Mouse (Mus musculus): Measurements from ENCODE around the gene Olfr985. TPM values are rescaled to one million over a fixed set of nuclear protein-coding genes. Genes with fewer than 3 reads are reported as not detected.
A peak's percentile ranks its signal among the peaks of the same experiment; 100 is the strongest.

Olfr985 gene
- polyA plus RNA-seq (2015; fragmentation: Nextera tagmentation; extraction: Ambion mirVana) = not detected in 2 replicates

DNA sequence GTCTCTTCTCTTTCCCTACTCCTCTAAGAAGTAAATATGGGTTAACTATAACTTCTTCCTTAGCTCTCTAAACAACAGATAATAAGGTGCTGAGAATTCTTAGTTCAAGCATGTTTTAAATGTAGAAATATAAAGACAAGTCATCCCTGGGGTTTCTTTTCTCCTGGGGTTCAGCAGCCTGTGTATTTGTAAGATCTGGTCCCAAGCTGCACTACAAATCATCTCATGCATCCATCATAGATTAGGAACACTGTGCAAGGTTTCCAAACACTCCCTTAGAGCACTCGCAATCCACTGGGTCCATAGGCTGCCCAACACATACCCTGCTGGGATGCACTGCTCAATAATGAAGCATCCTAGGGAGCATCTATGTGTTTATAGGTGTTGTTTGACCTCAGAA is at the start of gene Olfr985:
TSS of gene Olfr985 (minus strand) at position 101 of the 400 bp plus-strand sequence.
- Histone ChIP-seq H3K4me2 (ENCODE audit: low read length) (no peak within 1 kb of the TSS), H3K9me3 (ENCODE audit: control insufficient read depth, low read length) (no peaks in the 10 kb centered on the region), H3K36me3 (ENCODE audit: control insufficient read depth, insufficient read depth, low read length) (no peaks in the 10 kb centered on the region), H3K27me3 (replicated peaks; ENCODE audit: control insufficient read depth, insufficient read depth, low read length) (no peaks in the 10 kb centered on the region), H3K4me1 (ENCODE audit: control insufficient read depth, insufficient read depth, low read depth, low read length) (no peaks in the 10 kb centered on the region), H3K9ac (ENCODE audit: low read depth, low read length) (no peak within 1 kb of the TSS), H3K4me3 (ENCODE audit: low read length) (no peak within 1 kb of the TSS), H3K27ac (ENCODE audit: low read depth, low read length) (no peak within 1 kb of the TSS)
- no peak for ATAC-seq
- 94% methylated on average over 1 of the region's 1 CpGs for WGBS

DNA sequence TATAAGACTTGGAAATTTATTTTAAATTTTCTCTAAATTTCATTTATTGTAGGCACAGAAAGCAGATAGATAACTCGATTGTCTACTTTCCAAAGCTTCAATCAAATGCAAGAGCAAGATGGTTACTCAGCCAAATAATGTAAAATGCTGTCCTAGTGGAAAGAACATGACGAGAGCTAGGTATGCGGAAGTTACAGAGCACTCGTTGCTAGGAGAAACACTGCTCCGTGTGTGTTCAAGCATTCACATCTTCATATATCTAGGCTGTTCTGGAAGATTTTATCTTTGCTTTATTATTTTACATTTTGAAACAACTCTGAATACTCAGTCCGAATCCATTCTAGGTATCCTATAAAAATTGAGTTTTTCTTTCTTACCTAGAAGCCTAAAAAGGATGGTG is 47.0 kb upstream of the Olfr985 start:
- Histone ChIP-seq H3K27ac (ENCODE audit: low read depth, low read length) (no peak overlapping the region), H3K27me3 (replicated peaks; ENCODE audit: control insufficient read depth, insufficient read depth, low read length) (no peaks in the 10 kb centered on the region), H3K9me3 (ENCODE audit: control insufficient read depth, low read length) (no peaks in the 10 kb centered on the region), H3K4me1 (ENCODE audit: control insufficient read depth, insufficient read depth, low read depth, low read length) (no peaks in the 10 kb centered on the region), H3K36me3 (ENCODE audit: control insufficient read depth, insufficient read depth, low read length) (no peaks in the 10 kb centered on the region), H3K4me2 (ENCODE audit: low read length) (no peak overlapping the region), H3K4me3 (ENCODE audit: low read length) (no peak overlapping the region), H3K9ac (ENCODE audit: low read depth, low read length) (no peak overlapping the region)
- 79% methylated on average over 6 of the region's 6 CpGs for WGBS
- no peak for ATAC-seq

DNA sequence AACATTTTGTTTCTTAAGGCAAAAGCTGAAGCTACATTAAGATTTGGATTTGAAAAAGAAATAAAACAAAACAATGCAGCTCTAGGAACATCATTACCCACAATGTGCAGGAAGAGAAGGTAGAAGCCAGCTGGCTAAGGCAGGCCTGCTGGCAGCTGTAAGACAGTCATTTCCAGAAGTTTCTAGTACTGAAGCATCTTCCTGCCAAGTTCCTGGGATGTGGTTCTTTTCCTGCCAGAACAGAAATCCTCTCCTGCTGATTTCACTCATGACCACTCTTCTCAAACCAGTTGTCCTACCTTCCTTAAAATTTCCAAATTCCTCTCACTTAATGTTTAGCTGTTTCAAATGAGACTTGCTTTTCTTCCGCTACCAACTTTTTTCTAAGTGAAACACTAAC is 36.5 kb upstream of the Olfr985 start:
- Histone ChIP-seq H3K27me3 (replicated peaks; ENCODE audit: control insufficient read depth, insufficient read depth, low read length) (no peaks in the 10 kb centered on the region), H3K9ac (ENCODE audit: low read depth, low read length) (no peak overlapping the region), H3K9me3 (ENCODE audit: control insufficient read depth, low read length) (no peaks in the 10 kb centered on the region), H3K4me3 (ENCODE audit: low read length) (no peak overlapping the region), H3K36me3 (ENCODE audit: control insufficient read depth, insufficient read depth, low read length) (no peaks in the 10 kb centered on the region), H3K4me1 (ENCODE audit: control insufficient read depth, insufficient read depth, low read depth, low read length) (no peaks in the 10 kb centered on the region), H3K27ac (ENCODE audit: low read depth, low read length) (no peak overlapping the region), H3K4me2 (ENCODE audit: low read length) (no peak overlapping the region)
- ATAC-seq = no peak
- 95% methylated on average over 1 of the region's 1 CpGs for WGBS

DNA sequence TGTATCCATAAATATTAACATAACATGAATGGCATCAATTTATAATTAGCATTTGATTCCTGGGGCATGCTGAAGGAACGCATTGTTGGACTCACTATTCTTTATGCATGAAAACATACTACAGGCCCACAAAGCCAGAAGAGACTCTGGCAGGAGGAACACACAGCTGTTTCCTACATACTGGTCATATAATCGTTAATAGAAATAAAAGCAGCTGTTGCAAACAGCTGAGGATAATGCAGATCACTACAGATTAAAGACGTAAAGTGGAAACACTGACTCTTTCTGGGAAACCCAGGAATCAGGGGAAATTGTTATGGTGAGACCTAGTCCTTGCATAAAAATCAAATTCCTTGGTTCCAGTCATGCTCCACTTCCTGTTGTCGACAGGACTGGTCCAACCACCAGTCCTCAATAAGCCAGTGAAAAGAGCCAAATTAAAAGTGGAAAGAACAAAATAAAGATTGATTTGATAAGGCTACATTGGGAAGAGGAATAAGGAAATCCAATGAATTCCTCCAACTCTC is 25.2 kb upstream of the Olfr985 start:
- Histone ChIP-seq H3K9ac (ENCODE audit: low read depth, low read length) (no peak overlapping the region), H3K27ac (ENCODE audit: low read depth, low read length) (no peak overlapping the region), H3K27me3 (replicated peaks; ENCODE audit: control insufficient read depth, insufficient read depth, low read length) (no peaks in the 10 kb centered on the region), H3K4me2 (ENCODE audit: low read length) (no peak overlapping the region), H3K4me1 (ENCODE audit: control insufficient read depth, insufficient read depth, low read depth, low read length) (no peaks in the 10 kb centered on the region), H3K4me3 (ENCODE audit: low read length) (no peak overlapping the region), H3K9me3 (ENCODE audit: control insufficient read depth, low read length) (no peaks in the 10 kb centered on the region), H3K36me3 (ENCODE audit: control insufficient read depth, insufficient read depth, low read length) (no peaks in the 10 kb centered on the region)
- ATAC-seq = no peak
- WGBS = 64% methylated on average over 4 of the region's 4 CpGs

DNA sequence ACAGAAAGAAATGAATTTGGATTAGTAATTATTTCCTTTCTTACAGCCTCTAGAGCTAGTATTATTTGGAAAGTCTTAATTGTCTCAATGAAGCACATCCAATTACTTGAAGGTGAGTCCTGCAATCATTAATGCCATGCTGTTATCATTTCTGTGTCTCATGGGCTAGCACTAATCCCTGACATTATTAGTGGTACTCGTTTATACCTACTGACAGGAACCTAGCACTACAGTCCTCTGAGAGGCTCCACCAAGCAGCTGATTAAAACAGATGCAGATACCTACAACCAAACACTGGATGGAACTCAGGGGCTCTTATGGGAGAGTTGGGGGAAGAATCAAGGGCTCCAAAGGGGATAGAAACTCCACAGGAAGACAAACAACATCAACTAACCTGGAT is 11.6 kb upstream of the Olfr985 start:
- Histone ChIP-seq H3K4me3 (ENCODE audit: low read length) (no peak overlapping the region), H3K9me3 (ENCODE audit: control insufficient read depth, low read length) (no peaks in the 10 kb centered on the region), H3K4me2 (ENCODE audit: low read length) (no peak overlapping the region), H3K36me3 (ENCODE audit: control insufficient read depth, insufficient read depth, low read length) (no peaks in the 10 kb centered on the region), H3K27me3 (replicated peaks; ENCODE audit: control insufficient read depth, insufficient read depth, low read length) (no peaks in the 10 kb centered on the region), H3K9ac (ENCODE audit: low read depth, low read length) (no peak overlapping the region), H3K4me1 (ENCODE audit: control insufficient read depth, insufficient read depth, low read depth, low read length) (no peaks in the 10 kb centered on the region), H3K27ac (ENCODE audit: low read depth, low read length) (no peak overlapping the region)
- ATAC-seq = peak; percentile 74
- 62% methylated on average over 1 of the region's 1 CpGs for WGBS

DNA sequence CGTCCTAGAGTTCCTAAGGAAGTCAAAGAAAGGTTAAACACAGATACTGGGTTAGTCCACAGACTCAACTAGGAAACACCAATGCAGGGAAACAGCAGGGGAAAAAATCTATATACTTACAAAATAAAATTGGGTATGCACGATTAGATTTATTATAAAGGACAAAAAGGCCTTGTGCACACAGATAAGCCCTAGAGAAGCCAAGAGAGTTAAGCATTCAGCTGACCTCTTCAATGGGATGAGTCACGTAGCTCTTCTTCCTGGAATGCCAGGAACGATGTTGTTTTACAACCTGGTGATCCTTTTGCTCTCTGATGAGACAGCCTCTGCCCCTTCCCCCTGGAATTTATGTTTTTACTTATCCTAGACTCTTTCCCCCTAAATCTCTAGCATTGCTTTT is 9.5 kb upstream of the Olfr985 start:
- Histone ChIP-seq H3K4me1 (ENCODE audit: control insufficient read depth, insufficient read depth, low read depth, low read length) (no peaks in the 10 kb centered on the region), H3K9me3 (ENCODE audit: control insufficient read depth, low read length) (no peaks in the 10 kb centered on the region), H3K4me3 (ENCODE audit: low read length) (no peak overlapping the region), H3K27ac (ENCODE audit: low read depth, low read length) (no peak overlapping the region), H3K4me2 (ENCODE audit: low read length) (no peak overlapping the region), H3K9ac (ENCODE audit: low read depth, low read length) (no peak overlapping the region), H3K27me3 (replicated peaks; ENCODE audit: control insufficient read depth, insufficient read depth, low read length) (no peaks in the 10 kb centered on the region), H3K36me3 (ENCODE audit: control insufficient read depth, insufficient read depth, low read length) (no peaks in the 10 kb centered on the region)
- whole genome bisulfite sequencing = 74% methylated on average over 4 of the region's 4 CpGs
- ATAC-seq = no peak

DNA sequence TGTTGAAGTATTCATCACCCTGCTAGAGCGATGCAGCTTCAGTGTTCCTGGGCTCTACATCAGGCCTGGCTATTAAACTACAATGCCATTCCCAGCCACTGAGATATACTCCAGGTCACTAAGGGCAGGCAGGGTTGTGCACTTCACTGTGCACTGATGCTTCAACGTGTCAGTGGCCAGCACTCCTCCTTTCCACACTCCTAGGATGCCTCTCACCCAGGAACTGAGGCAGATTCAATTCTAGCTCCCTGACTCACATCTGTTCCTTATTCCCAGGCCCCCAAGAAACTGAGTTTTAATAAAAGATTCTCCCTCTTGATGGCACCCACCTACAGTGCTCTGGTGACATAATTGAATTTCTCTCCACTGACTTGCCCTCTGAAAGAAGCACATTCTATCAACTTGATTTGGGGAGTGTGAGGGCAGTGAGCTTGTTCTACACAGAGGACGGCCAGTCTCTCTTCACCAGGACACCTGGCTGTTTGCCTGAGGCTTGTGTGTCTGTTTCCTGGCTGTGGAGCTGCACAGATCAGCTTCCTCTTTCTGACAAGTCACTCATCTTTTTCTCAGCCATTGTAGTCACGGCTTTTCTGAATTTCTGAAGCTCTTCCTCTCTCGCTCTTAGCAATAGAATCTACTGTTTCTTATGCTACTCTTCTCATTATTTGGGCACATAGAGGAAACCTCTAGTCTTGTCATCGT is 7.2 kb upstream of the Olfr985 start:
- no peak overlapping the region for H3K9ac ChIP-seq (ENCODE audit: low read depth, low read length)
- no peak overlapping the region for H3K4me3 ChIP-seq (ENCODE audit: low read length)
- no peak overlapping the region for H3K4me2 ChIP-seq (ENCODE audit: low read length)
- WGBS = 82% methylated on average over 6 of the region's 6 CpGs
- no peaks in the 10 kb centered on the region for H3K4me1 ChIP-seq (ENCODE audit: control insufficient read depth, insufficient read depth, low read depth, low read length)
- no peak for ATAC-seq
- H3K36me3 ChIP-seq (ENCODE audit: control insufficient read depth, insufficient read depth, low read length) = no peaks in the 10 kb centered on the region
- no peaks in the 10 kb centered on the region for H3K9me3 ChIP-seq (ENCODE audit: control insufficient read depth, low read length)
- no peak overlapping the region for H3K27ac ChIP-seq (ENCODE audit: low read depth, low read length)
- no peaks in the 10 kb centered on the region for H3K27me3 ChIP-seq (replicated peaks; ENCODE audit: control insufficient read depth, insufficient read depth, low read length)

DNA sequence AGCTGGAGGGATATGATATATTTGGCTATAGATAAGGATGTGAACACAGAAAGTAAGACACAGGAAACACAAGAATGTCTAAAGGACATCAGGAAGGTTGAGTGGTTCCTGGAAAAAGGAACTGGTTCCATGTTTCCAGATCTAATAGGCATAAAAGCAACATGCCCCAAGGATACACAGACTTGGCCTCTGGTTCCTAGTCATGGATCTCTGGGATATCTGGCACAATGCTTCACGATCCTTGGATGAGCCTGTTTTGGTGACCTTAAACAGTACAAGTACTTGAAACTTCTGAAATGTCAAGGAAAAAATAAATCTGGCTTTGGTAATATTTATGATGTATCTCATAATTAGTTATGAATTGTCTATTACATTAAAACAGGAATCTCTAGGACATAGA is 572 bp upstream of the Olfr985 start:
- H3K4me2 ChIP-seq (ENCODE audit: low read length) = no peak overlapping the region
- no peak for ATAC-seq
- no peaks in the 10 kb centered on the region for H3K4me1 ChIP-seq (ENCODE audit: control insufficient read depth, insufficient read depth, low read depth, low read length)
- H3K27me3 ChIP-seq (replicated peaks; ENCODE audit: control insufficient read depth, insufficient read depth, low read length) = no peaks in the 10 kb centered on the region
- H3K36me3 ChIP-seq (ENCODE audit: control insufficient read depth, insufficient read depth, low read length) = no peaks in the 10 kb centered on the region
- H3K4me3 ChIP-seq (ENCODE audit: low read length) = no peak overlapping the region
- H3K9me3 ChIP-seq (ENCODE audit: control insufficient read depth, low read length) = no peaks in the 10 kb centered on the region
- WGBS = 95% methylated on average over 1 of the region's 1 CpGs
- no peak overlapping the region for H3K27ac ChIP-seq (ENCODE audit: low read depth, low read length)
- no peak overlapping the region for H3K9ac ChIP-seq (ENCODE audit: low read depth, low read length)

DNA sequence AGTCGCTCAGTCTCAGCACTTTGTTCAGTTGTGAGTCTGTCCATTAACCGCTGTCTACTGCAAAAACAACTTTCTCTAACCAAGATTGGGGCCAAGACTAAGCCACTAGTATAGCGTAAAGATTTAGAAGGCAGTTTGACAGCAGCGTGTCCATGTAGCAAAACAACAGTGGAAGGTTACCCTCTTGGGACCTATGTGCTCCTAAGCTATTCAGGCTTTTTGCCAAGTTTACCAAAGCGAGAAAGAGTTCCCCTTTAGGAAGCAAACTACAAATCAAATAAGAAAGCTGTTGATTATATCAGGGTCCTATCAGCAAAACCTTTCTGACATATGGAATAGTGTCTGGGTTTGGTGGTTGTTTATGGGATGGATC is 12.7 kb downstream of the Olfr985 start:
- ATAC-seq = no peak
- WGBS = 81% methylated on average over 5 of the region's 5 CpGs

More for the DNA sequence above, 12.7 kb downstream of the Olfr985 start:
- Histone ChIP-seq H3K9me3 (ENCODE audit: control insufficient read depth, low read length) (no peaks in the 10 kb centered on the region), H3K27ac (ENCODE audit: low read depth, low read length) (no peak overlapping the region), H3K9ac (ENCODE audit: low read depth, low read length) (no peak overlapping the region), H3K4me1 (ENCODE audit: control insufficient read depth, insufficient read depth, low read depth, low read length) (no peaks in the 10 kb centered on the region), H3K4me3 (ENCODE audit: low read length) (no peak overlapping the region), H3K27me3 (replicated peaks; ENCODE audit: control insufficient read depth, insufficient read depth, low read length) (no peaks in the 10 kb centered on the region), H3K36me3 (ENCODE audit: control insufficient read depth, insufficient read depth, low read length) (no peaks in the 10 kb centered on the region), H3K4me2 (ENCODE audit: low read length) (no peak overlapping the region)

Data from hindbrain, embryonic 16.5 days (tissue).